Mouse (Mus musculus) left cerebral cortex, postnatal 25 days (tissue): ENCODE measurements around the gene Chsy1. TPM values are rescaled to one million over a fixed set of nuclear protein-coding genes. Genes with fewer than 3 reads are reported as not detected.

Experiments used
- DNase-seq, 2 experiments: peaks; one replicate each; pipeline ENCODE4 v3.0.0; 2022; ENCODE audit warnings: low spot score in 2 of 2, mixed read lengths in 1 of 2
- intact Hi-C: fragments of 180-260 bp; cut with DNase I; formaldehyde crosslinking; loops from one replicate; pipeline ENCODE4 v1.15.1; 2025
- total RNA-seq, 2 experiments: library from RNA; stranded (reverse); gene quantifications; 2 replicates each; pipeline ENCODE4 v1.2.3; 2021

The Chsy1 gene
- total RNA-seq, 2 experiments from 2014 or later: 17.0 to 18.4 TPM

DNA sequence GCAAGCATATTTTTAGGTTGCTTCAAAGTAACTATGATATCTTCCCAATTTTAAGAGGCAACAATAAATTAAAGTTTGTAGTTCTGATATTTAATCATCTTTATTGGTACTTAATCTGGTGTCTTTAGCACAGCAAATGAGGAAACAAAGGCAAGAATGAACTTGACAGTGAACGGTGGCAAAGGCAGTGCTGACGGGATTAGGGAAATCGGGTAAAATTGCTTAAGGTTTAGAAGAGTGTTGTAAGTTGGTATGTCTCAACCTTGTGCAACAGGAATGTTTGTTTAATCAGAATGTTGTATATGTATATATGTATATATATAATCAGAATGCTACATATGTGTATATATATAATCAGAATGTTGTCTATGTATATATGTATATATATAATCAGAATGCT, 24.8 kb downstream of the Chsy1 start:
- intact Hi-C loops: no loop called here
- no peak for DNase-seq

DNA sequence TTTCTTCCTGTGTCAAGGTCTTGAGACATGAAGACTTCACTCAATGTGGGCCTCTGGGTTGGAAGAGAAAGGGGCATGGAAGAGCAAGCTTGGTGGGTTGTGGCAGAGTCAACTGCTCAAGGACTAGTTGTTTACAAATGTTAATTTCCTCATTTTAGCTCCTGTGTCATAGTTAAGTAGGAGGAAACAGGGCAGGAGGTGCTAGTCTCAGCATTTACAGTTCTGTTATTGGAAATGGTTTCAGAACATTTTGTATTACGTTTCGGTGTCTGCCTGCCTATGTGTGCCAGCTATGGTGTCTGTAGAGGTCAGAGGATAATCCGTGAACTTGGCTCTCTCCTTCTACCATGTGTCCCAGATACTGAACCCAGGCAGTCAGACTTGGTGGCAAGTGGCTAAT, 26.3 kb downstream of the Chsy1 start:
- intact Hi-C loops: no loop called here
- no peak for DNase-seq

GRCm38 (mm10) chr7:66136187-66136586, 26.9 kb downstream of the Chsy1 start:
- DNase-seq: no peak
- intact Hi-C loops: no loop called here

DNA sequence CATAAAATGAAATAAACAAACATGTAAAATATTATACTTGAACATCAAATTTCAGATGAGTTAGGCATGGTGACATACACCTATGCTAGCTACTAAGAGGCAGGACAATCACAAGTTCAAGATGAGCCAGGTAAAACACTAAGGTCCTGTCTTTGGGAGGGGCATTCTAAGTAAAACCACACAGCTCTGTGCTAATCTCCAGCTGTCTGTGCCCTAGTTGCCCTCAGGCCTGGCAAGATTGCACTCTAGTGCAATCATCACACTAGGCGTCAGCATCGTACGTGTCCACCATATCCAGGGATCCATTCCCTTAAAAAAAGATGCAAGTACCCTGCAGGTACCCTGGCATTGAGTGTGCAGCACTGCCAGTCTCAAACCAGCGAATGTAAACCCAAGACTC, 28.0 kb downstream of the Chsy1 start:
- intact Hi-C loops: no loop called here
- DNase-seq: no peak

GRCm38 (mm10) chr7:66138301-66138700, 29.0 kb downstream of the Chsy1 start:
- DNase-seq: no peak
- intact Hi-C loops: no loop called here

GRCm38 (mm10) chr7:66138878-66139277, 29.6 kb downstream of the Chsy1 start:
- intact Hi-C loops: no loop called here
- no peak for DNase-seq

GRCm38 (mm10) chr7:66140095-66140494, 30.8 kb downstream of the Chsy1 start:
- DNase-seq: no peak
- intact Hi-C loops: no loop called here

- intact Hi-C loops: no loop called here
- no peak for DNase-seq
Measured at GRCm38 (mm10) chr7:66140923-66141570, 31.7 kb downstream of the Chsy1 start.

DNA sequence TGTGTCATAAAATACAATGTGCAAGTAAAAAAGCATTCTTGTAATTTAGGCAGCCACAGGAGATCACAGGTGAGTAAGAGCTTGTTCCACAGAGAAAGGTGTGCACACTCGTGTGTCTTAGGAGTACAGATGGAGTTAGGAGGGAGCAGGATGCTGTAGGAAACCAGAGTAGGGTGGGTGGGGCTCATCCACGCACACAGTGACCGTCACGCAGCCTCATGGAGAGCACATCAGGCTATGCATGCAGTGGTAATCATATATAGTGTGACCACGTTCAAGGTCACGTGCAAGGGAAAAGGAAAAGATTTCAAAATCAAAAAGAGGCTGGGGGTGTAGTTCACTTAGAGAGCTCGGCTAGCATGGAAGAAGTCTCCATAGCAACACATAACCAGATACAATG, 33.2 kb downstream of the Chsy1 start:
- DNase-seq: no peak

DNA sequence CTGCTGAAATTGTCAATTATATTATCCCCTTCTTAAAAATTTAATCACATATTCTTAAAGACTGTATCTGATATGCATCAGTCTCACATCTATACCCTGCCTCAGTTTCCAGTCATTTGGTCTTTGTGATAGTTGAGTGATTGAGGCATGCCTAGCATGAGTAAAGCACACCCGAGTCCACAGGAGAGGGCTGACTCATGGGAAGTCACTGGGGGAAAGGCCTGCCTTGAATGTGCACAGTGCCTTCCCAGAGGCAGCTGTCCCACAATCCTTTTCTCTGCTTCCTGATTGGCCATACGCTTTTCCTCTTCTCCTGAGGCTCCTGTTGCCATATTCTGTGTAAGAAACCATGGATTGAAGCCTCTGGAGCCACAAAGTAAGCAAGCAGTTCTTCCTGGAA, 35.2 kb downstream of the Chsy1 start:
- intact Hi-C loops: no loop called here
- no peak for DNase-seq

More for the DNA sequence above, 33.2 kb downstream of the Chsy1 start:
- intact Hi-C loops: no loop called here

DNA sequence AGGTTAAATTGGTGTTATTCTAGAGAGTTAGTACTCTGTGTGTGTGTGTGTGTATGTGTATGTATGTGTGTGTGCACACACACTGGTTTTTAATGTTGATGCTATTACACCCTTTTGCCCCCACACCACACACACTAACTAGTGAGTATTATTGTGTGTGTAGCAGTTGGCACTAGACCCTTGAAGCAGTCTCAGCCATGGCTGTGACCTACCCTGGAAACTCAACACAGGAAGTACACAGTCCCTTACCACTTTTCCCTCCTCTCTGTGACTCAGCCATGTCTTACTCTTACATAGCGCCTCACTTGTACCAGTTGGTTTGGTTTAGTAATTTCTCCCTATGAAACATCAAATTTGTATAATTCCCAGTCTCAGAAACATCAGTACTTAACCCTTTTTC, 37.8 kb downstream of the Chsy1 start:
- intact Hi-C loops: no loop called here
- DNase-seq: no peak

- intact Hi-C loops: no loop called here
- no peak for DNase-seq
Measured at GRCm38 (mm10) chr7:66147816-66148215, 38.5 kb downstream of the Chsy1 start.

DNA sequence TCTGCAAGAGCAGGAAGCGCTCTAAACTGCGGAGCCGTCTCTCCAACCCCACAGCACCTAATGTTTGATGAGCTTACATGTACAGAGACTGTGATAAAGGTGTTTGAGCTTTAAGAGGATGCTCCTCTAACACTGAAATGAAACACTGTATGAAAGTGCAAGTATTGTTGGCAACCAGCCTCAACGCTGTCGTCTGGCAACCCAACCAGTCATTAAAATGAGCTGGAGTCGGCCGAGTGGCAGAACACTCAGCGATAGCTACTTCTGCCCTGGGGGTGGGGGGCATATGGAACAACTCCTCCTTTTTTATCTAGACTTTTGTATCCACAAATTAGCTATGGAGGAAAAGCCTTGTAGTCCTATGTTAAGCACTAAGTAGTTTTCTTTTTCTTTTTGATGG, 40.2 kb downstream of the Chsy1 start:
- intact Hi-C loops: no loop called here
- no peak for DNase-seq

DNA sequence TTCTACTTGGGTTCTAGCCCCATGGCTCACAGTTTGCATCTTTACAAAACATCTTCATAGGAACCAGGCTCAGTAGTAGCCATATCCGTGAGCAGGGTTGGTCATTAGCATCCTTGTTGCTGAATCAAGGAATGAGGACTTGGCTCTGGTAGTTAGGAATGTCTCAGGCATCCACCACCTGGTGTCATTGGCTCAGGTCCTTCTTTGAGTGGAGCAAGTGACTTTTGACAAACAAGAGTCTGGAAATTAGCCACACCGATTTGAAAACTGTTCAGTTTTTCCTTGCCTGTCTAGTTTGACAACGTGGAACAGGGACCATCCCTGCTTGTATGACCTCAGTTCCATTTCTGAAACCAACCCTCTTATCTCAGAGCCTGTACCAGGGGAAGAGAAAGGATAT, 41.1 kb downstream of the Chsy1 start:
- DNase-seq: no peak

GRCm38 (mm10) chr7:66157413-66157812, 48.1 kb downstream of the Chsy1 start:
- intact Hi-C loops: no loop called here
- no peak for DNase-seq

More for the DNA sequence above, 41.1 kb downstream of the Chsy1 start:
- intact Hi-C loops: no loop called here

- DNase-seq: no peak
- intact Hi-C loops: no loop called here
Measured at GRCm38 (mm10) chr7:66157861-66158415, 48.6 kb downstream of the Chsy1 start.

DNA sequence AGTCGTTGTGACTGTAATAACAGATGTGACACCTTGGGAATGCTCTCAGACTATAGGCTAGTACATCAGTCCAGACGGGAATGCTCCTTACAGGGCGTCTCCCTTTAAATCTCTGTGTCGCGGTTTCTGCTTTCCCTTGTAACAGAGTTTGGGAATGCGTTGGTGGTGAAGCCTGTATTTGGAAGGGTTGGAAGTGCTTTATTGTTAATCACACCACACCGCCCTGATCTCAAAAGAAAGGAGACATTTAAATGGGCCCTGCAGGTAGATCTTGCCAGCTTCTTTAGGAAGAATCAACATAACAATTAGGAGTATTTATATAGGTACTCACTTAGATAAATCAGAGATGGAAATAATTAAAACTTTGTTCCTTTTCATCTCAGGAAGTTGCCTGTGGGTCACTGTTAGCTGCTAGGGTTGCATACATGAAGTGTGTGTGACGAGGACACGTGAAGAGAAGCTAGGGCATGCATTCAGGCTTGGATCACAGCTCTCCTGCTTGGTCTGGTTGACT, 49.4 kb downstream of the Chsy1 start:
- intact Hi-C loops: no loop called here
- no peak for DNase-seq

DNA sequence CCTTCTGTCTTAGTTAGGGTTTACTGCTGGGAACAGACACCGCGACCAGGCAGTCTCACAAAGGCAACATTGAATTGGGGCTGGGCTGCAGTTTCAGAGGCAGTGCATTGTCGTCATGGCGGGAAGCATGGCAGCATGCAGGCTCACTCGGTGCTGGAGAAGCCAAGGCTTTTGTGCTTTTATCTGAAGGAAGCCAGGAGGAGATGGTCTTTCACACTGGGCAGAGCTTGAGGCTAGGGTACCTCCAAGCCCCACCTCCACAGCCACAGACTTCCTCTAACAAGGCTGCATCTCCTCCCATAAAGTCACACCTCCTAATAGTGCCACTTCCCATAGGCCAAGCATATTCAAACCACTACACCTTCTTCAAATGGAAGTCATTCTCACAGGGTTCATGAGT, 50.6 kb downstream of the Chsy1 start:
- no peak for DNase-seq
- intact Hi-C loops: no loop called here

DNA sequence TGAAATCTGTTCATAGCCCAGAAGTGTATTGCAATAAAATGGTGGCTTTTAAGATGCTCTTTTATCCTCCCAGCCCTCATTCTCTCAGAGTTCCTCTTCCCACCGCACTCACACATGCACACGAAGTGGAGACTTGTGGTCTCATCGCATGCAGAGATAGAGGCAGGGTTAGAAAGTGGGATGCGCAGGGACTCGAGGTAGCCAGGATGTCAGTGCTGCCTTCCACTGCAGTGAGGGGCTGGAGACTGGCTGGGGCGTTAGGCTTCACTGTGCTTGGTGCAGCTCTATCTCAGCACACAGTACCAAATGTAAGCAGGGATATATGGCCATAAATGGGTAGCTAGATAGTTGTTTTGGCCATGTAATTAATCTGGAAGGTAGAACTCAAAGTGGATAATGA, 52.5 kb downstream of the Chsy1 start:
- DNase-seq: no peak
- intact Hi-C loops: no loop called here

DNA sequence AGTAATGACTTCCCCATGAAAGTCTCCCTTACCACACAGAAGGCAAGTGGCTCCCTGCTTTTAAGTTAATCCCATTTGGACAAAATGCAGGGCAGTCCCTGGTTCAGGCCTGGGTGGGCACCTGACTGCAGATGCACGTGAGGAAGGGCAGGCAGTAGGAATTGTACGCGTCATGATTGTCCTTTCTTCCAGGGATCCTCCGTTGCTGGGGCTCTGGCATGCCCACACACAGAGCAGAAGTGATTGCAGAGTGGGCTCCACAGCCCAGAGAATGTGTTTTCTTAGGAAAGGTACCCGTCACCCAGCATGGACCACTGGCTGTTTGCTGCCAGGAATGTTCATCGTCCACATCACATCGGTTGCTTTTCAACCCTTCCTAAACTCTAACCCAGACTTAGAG, 53.2 kb downstream of the Chsy1 start:
- intact Hi-C loops: no loop called here
- DNase-seq: no peak

GRCm38 (mm10) chr7:66162981-66163380, 53.7 kb downstream of the Chsy1 start:
- DNase-seq: no peak
- intact Hi-C loops: no loop called here
